Mouse (Mus musculus): ENCODE measurements at regions not wholly inside any gene's neighbourhood (a gene's known extent, or its start where the extent isn't known, plus 50 kb on each side); places are given as distances from the start of the nearest gene placed in this dataset.
"Not testable (repeated sequence)": the region's sequence is repeated elsewhere in the genome, so short reads cannot be mapped to it uniquely, and the experiment has no call there.

DNA sequence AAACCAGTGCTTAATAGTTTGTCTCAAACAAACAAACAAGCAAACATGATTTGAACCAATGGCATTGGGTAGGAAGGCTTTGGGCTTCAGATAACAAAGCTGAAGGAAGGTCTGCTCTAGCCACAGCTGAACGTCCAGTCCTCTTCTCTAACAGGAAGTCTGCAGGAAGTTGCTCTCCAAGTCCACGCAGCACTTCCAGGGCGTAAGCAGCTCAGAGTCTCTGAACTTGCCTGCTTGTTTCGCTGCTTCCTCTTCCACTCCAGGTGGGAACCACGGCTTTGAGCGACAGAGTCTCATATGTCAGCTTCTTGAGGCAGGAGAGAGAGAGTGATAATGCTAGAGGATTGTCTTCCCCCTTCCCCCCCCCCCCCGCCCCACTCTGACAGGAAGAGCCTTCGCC, 123.6 kb downstream of the Tnfrsf21 start:
- no peak for DNase-seq (ENCODE audit: extremely low spot score, low spot score)

DNA sequence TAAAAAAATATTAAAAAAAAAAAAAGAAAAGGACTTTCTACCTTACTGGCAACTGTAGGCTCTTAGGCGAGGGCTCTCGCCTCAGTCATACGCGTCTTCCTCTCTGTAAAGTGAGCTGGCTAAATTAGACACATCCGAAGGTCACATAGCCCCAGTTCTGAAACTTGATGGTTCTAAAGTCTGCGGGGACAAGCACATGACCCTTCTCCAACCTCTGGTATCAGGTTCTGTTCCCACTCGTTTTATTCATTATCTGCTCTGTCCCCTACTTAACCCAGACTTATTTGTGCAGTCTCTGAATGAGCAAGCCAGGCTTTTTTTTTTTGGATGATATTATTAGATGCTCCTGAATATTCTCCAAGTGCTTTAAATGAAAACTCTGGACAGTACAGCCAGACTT, 125.4 kb downstream of the Tnfrsf21 start:
- DNase-seq (ENCODE audit: extremely low spot score, low spot score) = no peak

DNA sequence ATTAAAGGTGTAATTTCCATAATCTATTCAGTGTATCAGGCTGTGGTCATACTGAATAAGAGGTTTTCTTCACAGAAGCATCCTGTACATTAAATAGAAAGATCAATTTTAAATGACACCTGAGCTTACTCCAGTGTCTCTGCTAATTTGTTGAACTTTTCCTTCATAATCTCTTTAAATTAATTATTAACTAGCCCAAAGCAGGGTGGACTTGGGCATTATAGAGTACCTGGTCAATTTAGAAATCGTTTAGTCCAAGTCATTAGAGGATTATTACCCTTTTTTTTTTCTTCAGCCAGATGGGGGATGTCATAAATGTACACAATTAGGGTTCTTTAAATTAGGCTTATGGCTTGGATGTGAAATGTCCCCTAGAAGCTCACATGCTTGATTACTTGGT, 124.4 kb upstream of the Adgrf1 start:
- no peak for DNase-seq (ENCODE audit: extremely low spot score, low spot score)

DNA sequence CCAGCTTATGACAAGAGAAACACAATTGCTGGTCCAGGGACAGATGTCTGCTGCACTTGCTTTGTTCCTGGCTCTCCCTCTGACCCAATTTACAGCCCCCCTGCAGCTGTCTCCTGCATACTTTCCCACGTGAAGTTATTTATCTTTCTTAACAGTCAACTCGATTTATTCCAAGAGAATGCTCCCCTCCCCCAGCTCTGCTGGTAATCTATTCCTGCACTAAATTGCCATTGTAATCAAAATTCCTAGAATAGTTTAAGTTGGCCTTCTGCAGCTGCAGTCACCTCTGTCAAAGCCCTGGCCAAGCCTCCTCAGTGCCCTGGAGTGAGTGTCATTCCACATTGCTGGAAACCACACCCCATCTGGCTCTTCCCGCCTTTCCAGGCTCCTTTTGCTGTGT, 122.2 kb upstream of the Adgrf1 start:
- peak; percentile 40 for DNase-seq (ENCODE audit: extremely low spot score, low spot score)

DNA sequence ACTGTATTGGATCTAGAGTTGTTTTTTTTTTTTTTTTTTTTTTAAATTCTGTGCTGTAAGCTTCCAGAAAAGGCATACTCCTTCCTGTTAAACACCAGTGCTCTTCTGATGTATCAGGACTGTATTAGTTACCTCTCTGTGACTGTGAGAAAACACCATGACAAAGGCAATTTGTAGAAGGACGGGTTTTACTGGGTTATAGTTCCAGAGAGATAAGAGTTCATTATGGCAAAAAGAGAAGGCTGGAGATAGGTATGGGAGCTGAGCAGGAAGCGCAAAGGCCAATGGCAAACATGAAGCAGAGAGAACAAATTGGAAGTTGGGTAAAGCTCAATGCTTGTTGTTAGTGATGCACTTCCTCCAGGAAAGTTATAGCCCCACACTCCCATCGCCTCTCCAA, 117.5 kb upstream of the Adgrf1 start:
- DNase-seq (ENCODE audit: extremely low spot score, low spot score) = no peak

DNA sequence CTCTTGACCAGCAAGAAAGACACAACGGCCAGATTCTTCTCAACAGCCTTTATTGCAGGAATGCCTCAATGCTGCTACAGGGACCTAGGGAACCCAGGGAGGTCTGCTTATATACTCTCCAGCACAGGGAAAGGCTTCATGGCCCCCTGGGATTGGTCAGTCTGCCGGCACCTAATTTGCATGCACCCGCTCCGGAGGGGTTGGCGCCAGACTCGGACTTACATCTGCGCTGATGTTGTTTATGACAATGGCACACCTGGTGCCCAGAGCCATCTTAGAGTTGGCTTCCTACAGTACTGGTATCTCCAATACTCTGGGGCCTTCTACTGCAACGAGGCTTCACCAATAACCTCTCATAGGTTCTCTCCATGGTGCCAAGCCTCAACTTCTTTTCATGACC, 114.9 kb upstream of the Adgrf1 start:
- not testable (repeated sequence) for DNase-seq (ENCODE audit: extremely low spot score, low spot score)

DNA sequence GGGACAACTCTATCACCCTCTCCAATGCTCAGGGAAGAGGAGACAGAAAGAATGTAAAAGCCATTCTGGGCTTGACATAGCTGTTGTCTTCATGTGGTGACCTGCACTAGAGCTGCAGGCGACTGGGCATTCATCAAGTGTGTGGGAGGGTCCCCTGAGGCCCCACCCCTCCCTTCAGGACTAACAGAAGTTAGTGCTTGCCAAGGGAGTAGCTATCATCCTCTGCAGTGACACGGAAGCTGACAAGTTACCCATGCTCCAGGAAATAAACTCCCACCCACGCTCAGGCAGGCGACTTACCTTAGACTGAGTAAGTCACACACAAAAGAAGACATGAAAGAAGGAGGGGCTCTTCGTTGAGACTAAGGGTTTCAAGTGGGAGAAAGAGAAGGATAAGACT, 114.0 kb upstream of the Adgrf1 start:
- no peak for DNase-seq (ENCODE audit: extremely low spot score, low spot score)

DNA sequence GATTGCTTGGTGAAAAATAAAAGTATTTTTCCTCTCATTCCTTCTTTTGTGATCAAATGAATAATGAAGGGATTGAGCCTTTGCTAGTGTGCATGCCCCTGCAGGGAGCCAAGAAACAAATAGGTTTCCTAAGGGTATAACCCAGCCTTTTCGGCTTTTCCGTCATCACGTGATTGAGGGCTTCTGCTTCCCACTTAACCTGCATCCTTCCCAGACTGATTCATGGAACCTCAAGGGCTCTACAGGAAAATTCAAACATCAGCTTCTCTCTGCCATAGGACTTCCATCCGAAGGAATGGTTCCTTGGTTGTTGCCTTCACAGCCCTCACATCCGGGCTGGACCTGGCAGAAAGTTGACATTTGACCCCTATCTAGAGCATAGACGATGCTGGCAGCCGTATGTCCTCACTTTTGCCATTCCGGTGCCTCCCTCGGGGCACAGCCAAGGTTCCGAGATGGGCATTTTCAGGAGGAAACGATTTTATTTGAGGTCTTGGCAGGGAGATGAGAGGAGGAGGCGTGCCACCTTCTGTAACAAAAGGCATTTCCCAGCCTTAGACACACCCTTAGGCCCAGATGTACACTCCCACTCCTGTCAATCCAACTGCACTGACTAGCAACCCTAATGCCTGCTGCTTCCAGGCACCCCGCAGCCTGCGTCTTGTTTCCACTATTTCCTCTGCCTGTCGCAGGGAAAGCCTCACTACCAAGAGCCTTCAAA, 112.2 kb upstream of the Adgrf1 start:
- peak; percentile 41 for DNase-seq (ENCODE audit: extremely low spot score, low spot score)

DNA sequence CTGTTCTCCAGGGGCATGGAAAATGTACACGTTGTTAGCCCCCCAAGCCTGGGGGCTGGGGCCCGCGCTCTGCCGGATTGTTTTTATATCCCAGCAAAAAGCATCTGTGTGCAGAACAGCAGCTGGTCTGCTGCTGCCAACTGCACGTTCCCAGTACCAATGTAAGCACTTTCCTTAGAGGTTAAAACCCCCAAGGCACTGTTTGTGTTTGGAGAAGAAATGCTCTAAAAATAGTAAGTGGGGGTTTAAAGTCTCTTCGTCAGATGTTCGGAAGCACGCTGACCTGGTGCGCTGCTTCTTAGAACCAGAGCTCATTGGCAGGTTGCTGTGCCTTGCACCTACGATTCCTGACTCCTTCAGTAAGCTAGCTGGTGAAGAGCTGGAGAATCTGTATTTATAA, 111.4 kb upstream of the Adgrf1 start:
- peak; percentile 28 for DNase-seq (ENCODE audit: extremely low spot score, low spot score)

DNA sequence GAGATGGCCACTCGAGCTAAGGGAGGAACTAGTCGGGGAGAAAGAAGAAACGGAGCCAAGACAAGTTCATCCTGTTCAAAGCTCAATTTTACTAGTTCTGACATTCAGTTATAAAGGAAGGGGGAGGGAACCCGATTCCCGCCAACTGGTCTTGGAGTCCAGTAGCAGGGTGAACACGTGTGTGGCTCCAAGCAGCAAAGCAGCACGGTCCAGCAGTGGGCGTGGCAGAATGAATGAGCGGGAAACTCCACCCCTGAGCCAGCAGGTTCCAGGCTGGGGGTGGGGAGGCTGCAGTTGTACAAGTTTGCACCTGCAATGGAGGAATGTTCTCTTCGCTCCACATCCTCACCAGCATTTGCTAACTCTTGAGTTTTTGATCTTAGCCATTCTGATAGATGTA, 108.8 kb upstream of the Adgrf1 start:
- DNase-seq (ENCODE audit: extremely low spot score, low spot score) = not testable (repeated sequence)

DNA sequence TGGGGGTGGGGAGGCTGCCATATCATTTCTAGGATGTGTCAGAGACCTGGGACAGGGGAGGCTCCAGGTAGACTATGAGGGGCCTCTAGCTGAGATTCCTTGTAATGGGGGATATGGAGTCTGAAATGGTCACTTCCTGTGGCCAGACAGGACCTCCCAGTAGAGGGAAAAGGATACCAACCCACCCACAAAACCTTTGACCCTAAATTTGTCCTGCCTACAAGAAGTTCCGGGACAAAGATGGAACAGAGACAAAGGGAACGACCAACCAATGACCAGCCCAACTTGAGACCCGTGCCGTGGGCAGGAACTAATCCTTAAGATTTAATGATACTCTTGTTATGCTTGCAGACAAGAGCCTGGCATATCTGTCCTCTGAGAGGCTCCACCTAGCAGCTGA, 107.0 kb upstream of the Adgrf1 start:
- DNase-seq (ENCODE audit: extremely low spot score, low spot score) = no peak

DNA sequence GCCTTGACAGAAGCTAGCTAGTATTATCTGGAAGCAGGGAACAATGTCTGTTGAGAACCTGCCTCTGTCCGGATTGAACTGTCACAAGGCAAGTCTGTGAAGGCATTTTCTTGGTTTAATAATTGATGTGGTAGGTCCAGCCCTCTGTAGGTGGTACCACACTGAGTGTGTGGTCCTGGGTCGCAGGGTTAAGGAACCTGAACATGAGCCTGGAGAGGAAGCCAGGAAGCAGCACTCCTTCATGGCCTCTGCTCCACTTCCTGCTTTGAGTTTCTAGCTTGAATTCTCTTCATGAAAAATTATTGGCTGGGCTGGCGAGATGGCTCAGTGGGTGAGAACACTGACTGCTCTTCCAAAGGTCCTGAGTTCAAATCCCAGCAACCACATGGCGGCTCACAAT, 104.0 kb upstream of the Adgrf1 start:
- DNase-seq (ENCODE audit: extremely low spot score, low spot score) = no peak

DNA sequence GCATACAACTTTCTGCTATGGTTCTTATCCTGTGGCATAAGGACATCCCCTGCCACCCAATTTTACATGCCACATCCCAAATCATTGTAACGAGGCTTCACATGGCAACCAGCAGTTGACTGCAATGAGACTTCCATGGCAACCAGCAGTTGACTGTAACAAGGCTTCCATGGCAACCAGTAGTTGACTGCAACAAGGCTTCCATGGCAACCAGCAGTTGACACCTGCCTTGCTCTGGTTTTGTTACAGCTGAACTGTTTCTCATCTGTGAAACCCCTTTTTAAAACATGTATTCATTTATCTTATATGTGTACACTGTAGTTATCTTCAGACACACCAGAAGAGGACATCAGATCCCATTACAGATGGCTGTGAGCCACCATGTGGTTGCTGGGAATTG, 100.7 kb upstream of the Adgrf1 start:
- no peak for DNase-seq (ENCODE audit: extremely low spot score, low spot score)

DNA sequence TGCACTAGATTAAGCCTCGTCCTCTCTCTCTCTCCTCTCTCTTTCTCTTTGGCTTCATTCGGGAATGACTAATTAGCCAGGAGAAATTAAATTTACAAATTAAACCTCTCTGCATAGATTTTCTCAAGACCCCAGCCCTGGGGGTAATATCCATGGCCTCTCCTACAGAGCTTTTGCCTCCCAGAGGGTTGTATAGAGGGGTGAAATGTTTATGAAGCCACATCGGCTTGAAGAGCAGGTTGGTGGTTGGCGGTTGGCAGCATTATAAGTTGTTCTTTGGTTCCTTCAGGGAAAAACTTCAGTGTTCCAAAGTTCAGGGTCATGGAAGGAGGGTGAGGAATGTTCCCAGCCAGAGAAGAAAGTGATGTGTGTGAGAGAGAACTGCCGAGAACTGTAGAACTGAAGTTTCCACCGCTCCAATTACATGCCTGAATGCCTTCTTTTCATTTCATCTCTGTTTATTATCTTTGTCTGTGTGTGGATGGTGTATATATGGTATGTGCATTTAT, 97.4 kb upstream of the Adgrf1 start:
- DNase-seq (ENCODE audit: extremely low spot score, low spot score) = no peak

DNA sequence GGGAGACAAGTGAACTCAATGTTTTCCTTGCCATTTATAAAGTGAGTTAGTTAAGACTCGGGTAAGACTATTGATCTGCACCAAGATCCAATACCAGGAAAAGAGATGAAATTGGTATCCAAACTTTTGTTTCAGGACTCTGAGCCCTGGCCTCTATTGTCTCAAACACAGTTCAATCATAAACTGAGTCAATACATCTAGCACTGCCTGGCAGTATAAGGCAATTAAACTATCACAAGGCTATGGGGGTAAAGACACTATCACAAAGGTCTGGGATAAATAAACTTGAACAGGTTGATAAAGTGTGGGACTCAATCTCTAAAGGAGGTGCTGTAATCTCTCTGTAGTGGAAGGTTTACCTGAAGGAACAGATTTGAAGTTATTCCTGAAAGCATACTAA, 95.3 kb upstream of the Adgrf1 start:
- no peak for DNase-seq (ENCODE audit: extremely low spot score, low spot score)

DNA sequence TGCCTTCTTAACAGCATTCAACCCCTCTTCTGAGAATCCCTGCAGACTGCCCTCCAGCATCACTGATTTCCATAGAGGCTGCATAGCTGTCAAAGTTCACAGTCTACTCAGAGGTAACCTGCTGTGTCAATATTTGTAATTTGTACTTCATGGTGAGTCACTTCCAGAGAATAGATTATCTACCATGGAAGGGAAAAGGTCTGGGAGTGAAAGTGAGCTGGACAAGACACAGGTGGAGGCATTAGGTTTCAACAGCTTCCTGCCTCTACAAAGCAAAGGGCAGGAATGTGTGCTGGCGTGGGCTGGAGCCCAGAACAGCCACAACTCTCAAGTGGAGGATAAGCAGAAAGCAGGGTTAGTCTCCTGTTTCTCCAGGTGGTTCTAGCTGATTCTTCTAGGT, 92.9 kb upstream of the Adgrf1 start:
- DNase-seq (ENCODE audit: extremely low spot score, low spot score) = no peak

DNA sequence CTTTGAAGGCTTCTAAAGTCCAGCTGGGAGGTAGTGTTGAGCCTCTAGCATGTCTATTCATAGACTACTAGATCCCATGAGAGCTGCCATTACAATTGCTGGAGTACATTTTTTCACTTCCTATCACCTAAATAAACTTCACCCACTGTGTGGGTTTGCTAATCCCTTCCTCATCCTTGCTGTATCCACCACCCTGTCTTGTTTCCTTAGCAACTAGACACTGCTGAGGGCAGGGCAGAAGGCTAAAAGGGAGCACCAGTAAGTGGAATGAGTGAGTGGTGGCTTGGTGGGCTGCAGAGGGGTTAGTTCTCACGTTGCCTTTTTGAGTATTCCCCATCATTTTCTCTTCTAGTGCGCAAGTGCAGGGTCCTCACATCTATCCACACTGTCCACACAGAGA, 80.1 kb upstream of the Adgrf1 start:
- DNase-seq (ENCODE audit: extremely low spot score, low spot score) = no peak

DNA sequence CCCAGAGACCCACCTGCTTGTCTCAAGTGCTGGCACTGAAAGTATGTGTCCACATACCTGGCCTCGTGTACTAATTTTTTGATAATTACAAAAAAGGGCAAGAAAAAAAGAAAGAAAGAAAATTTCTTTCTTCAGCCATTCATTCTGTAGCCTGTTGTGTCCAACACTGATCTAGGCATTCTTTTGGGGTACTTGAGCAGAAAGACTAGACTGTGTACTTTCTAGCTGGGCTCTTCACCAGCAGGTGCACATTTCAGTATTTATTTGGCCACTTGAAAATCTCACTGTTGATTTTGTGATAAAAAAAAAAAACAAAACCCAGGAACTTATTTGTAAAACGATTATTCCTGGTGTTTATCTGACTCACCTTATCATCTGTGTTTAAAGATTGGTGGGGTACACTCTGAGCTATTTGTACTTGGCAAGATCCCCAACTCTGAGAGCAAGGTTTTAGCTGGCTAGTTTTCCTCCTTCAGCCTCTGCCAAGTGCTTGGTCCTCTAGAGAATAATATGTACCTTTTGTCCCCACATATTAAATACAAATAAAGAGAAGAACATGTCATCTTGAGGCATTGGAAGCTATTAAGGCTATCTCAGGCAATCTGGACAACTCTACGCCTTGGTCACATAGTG, 79.2 kb upstream of the Adgrf1 start:
- DNase-seq (ENCODE audit: extremely low spot score, low spot score) = no peak

DNA sequence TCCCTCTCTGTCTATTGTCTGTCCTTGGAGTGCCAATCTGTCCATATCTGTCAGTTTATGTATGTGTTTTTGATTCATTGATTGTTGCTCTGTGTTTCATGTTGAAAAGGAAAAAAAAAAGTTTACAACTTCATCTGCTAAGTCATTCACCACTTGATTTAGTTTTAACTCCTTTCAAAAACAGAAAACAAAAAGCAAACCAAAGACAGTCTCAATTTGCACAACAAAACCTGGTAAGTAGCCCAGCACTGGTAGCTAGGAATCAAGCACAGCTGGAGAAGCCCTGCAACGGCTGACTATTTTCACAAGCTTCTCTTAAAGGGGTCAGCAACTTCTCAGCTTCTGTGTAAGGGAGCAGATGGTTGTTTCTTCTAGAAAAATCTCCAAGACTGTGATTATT, 72.9 kb upstream of the Adgrf1 start:
- DNase-seq (ENCODE audit: extremely low spot score, low spot score) = no peak

DNA sequence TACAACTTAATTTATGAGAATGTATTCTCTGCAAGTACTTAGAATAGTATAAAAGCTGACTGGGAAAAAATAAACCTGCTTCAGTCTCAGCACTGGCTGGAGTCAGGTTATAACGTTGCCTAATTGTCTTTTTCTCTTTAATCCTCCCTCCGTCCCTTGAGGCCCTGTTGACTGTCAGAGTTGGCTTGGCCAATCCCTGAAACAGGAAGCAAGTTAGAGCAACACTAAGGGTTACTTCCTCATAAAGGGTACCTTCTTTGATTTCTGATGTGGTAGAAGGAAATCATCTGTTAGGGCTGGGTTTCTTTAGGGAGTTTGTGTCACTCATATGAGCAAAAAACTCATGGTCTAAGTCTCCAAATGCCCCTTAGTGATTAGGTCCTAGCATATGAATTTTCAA, 69.3 kb upstream of the Adgrf1 start:
- no peak for DNase-seq (ENCODE audit: extremely low spot score, low spot score)

DNA sequence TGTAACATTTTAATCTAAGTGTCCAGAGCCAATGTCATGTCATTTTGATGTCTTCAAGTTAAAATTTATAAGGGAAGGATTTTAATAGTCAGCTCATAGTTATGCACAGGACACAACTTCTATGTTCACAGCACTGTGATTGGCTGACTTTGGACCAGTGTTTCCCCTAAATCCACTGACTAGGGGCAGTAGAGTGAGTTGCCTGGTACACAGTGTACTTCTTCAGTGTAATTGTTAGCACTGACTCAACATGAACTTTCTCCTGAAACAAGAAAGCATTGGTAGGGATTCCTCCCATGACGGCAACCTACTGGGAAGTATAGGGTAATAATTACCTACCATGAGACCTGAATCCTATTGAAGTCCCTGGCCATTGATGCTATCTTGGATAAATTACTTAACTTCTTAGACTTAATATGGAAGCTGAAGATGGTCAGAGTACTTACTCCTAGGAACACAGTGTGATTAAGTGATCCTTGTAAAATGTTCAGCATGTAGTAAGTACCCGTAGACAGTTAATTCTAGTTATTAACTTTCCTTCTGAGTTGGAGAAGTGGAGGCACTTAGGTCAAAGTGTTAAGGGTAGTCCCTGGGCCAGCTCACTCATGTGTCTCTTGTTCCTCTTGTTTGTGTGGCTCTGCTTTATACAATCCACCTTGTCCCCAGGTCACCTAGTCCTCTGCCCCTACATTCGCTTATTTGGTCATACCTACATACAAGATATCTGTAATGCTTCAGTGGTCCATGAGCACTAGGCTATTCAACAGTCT, 63.2 kb upstream of the Adgrf1 start:
- DNase-seq (ENCODE audit: extremely low spot score, low spot score) = no peak

DNA sequence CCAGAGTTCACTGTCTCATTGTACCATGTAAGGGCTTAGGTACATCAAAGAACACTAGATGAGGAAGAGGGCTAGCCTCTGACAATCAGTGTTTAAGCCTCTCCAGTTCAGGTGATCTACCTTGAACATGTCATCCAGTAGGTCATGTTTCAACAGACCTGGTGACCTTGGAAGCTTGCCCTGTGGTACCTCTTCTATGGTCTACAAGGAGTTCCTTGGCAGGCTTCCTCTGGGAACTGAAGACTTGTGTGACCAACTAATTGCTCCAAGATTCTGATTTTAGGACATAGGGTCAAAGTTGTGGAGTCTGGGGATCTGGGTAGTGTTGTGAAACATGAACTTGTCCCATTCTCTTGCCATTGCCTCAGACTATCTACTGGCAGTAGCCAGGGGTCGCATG, 60.4 kb upstream of the Adgrf1 start:
- no peak for DNase-seq (ENCODE audit: extremely low spot score, low spot score)

DNA sequence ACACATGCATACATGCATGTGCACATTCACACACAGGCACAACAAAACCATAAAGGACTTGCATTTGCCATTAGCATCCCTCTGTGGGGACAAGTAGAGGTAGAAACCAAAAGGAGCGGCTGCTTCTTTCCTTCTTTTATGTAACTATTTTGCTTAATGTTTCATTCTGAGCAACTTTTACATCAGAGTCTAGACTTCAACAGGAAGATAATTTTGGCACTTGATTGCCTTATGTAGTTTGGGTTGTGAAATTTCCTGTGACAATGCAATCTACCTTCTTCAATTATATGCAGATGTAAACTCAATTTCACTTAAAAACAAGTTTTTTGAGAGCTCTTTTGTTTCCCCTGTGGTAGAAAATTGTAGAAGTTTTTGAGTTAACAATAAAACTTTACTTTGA, 56.1 kb upstream of the Adgrf1 start:
- DNase-seq (ENCODE audit: extremely low spot score, low spot score) = no peak
